Mouse (Mus musculus) hematopoietic stem cell, adult 5-6 weeks (primary cell): ENCODE measurements around the gene Gm45062. TPM values are rescaled to one million over a fixed set of nuclear protein-coding genes. Genes with fewer than 3 reads are reported as not detected.

Experiments used
- ATAC-seq, 2 experiments: fragments of 125-278 bp in 1 of 2; replicated peaks in 1 of 2; 2 replicates each; pipeline ENCODE4 v1.8.0; 2016 to 2017; ENCODE audit warnings: inconsistent platforms in 2 of 2, mild to moderate bottlenecking in 2 of 2, moderate number of reproducible peaks in 2 of 2, low read depth in 1 of 2, moderate TSS enrichment in 1 of 2; ENCODE audit not compliant: low FRiP score in 2 of 2, poor library complexity in 2 of 2, severe bottlenecking in 2 of 2, insufficient read depth in 1 of 2, low TSS enrichment in 1 of 2
- total RNA-seq: library from RNA; stranded (forward); fragments of 172-1452, 232-1000 nt; gene quantifications from 2 replicates; pipeline ENCODE4 v1.2.3, GENCODE M21; 2017

The Gm45062 gene
- total RNA-seq, 1 experiment from 2014 or later, result 4.7 TPM

DNA sequence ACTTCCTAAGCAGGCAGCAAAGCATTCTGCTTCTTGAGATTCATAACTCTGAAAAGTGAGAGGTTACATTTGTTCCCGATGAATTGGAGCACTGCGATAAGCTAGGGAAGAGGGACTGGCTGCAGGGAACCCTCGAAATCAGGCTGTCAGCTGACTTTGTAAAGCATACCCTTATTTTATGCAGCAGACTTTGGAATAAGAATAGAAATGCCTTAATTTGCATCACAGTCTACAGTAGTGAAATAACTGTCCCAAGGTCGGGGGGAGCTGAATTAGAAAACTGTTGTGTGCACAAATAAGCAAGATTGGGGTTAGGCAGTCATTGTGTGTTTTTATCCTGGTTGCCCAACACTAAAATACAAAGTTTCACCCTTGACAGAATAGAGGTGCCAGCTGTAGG, 94.2 kb downstream of the Gm45062 start:
- no peak for ATAC-seq

DNA sequence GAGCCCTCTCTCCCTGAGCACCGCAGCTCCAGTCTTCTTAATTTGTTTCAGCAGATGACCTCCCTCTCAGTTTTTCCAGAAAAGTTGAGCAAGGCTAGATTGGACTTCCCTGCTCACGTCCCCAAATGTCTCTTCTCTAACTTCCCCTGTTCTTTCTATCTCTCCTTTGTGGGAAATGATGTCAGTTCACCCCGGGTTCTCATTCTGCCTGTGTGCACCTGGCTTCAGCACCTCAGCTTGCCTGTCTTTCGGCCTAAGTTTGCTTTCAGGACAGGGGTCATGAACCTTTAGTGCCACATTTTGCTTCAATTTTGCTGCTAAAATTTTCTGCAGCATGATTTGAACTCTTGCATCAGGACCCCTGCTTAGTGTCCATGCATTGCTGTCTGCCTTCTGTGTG, 95.6 kb downstream of the Gm45062 start:
- no peak for ATAC-seq

GRCm38 (mm10) chr6:8358232-8358631, 99.0 kb downstream of the Gm45062 start:
- no peak for ATAC-seq

GRCm38 (mm10) chr6:8358782-8359181, 99.5 kb downstream of the Gm45062 start:
- ATAC-seq, result no peak

DNA sequence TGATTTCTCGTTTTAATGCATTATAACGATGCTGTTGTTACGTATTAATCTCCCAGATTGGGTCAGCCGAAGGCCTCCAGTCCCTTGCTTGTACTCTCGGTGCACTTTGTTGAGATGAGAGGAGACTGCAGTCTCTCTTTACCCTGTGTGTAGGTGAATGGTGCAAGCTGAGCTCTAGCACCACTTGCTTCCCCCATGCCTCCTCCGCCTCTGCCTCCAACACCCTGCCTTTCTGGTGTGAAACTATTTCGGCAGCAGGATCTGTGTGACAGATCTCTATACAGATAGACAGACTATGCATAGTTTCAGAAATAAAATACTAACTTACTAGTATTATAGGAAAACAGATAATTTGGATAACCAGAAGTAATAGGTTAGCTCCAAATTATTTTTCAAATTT, 101.6 kb downstream of the Gm45062 start:
- no peak for ATAC-seq

- no peak for ATAC-seq
Measured at GRCm38 (mm10) chr6:8364033-8364756, 104.9 kb downstream of the Gm45062 start.

GRCm38 (mm10) chr6:8364757-8365150, 105.5 kb downstream of the Gm45062 start:
- ATAC-seq, result no peak

DNA sequence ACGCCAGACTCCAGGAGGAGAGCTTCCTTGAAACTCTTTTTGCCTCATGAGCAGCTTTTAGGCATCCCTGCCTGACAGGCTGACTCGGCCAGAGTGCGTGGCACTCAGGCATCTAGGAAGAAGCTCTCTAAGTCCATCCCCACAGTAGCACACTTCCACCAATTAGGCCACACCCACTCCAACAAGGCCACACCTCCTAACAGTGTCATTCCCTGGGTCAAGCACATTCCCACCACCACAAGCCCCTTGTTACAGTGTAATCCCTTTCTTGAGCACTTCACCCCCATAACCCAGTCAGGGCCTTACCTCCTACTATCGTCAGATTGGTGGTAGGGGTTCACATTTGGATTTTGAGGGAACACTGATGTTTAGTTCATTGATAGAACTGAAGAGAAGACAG, 108.4 kb downstream of the Gm45062 start:
- ATAC-seq, result no peak

GRCm38 (mm10) chr6:8368198-8368864, 109.1 kb downstream of the Gm45062 start:
- no peak for ATAC-seq

DNA sequence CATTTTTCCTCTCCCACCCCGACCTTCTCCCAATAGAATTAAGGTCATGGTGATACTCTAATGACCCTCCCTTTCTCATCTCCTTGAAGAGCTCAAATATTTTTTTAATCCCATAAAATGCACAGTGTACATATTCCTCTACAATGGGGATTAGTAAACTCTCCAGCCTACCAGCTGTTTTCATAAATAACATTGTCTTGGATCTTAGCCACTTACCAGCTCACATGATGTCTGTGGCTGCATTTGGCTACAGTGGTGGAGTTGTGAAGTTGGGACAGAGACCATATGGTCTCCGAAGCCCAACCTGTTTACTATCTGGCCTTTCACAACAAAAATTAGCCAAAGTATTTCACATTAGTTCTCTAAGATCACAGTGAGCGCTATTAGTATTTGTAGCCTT, 111.4 kb downstream of the Gm45062 start:
- ATAC-seq, result no peak

- ATAC-seq, result no peak
Measured at GRCm38 (mm10) chr6:8373051-8373450, 113.8 kb downstream of the Gm45062 start.

- ATAC-seq, result no peak
Measured at GRCm38 (mm10) chr6:8373851-8374250, 114.6 kb downstream of the Gm45062 start.

GRCm38 (mm10) chr6:8374290-8374689, 115.0 kb downstream of the Gm45062 start:
- no peak for ATAC-seq

- ATAC-seq, result no peak
Measured at GRCm38 (mm10) chr6:8374712-8375111, 115.5 kb downstream of the Gm45062 start.

GRCm38 (mm10) chr6:8376351-8376750, 117.1 kb downstream of the Gm45062 start:
- ATAC-seq, result no peak

GRCm38 (mm10) chr6:8377667-8378066, 118.4 kb downstream of the Gm45062 start:
- ATAC-seq, result no peak

DNA sequence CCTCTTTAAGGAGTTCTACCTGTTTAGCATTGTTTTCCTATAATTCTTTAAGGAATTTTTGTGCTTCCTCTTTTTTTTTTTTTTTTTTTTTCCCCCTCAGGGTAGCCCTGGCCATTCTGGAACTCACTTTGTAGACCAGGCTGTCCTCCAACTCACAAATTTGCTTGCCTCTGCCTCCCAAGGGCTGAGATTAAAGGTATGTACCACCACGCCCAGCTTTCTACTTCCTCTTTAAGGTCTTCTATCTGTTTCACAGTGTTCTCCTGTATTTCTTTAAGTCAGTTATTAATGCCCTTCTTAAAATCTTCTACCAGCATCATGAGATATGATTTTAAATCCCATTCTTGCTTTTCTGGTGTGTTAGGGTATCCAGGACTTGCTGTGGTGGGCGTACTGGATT, 130.1 kb downstream of the Gm45062 start:
- ATAC-seq, result no peak

- no peak for ATAC-seq
Measured at GRCm38 (mm10) chr6:8390296-8390695, 131.0 kb downstream of the Gm45062 start.

DNA sequence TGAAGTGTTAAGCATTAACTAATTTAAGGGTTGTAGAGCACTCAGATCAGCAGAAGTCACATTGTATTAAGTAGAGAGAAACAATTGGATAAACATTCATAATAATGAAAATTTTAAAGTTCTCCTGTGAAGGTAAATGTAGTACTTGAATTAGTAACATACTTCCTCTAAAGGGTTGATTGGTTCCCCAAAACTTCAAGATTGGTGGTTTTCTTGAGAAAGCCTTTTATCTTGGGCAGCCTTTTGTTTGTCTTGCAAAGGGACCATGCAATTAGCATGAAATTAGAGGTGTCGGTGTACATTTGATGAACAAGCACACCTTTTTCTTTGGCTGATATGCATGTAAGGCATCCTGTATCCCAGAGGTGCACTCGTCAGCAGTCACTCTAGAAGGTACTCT, 131.7 kb downstream of the Gm45062 start:
- ATAC-seq, result no peak
